Mouse (Mus musculus) bone marrow, adult 2 months (tissue): ENCODE measurements around the gene Ccdc8.

Experiments used
- CTCF ChIP-seq: fragments of 200-500 bp; IDR thresholded peaks from 2 replicates; pipeline ENCODE4 v1.5.1; 2011; ENCODE audit warnings: low read length, control low read depth; ENCODE audit not compliant: control insufficient read depth, insufficient read depth
- POLR2A ChIP-seq: fragments of 200-500 bp; IDR thresholded peaks from 2 replicates; pipeline ENCODE4 v1.6.1; 2011; ENCODE audit warnings: low read depth, mild to moderate bottlenecking, control low read depth, low read length, borderline replicate concordance; ENCODE audit not compliant: control insufficient read depth

GRCm38 (mm10) chr7:17003230-17003960 lies 10.9 kb downstream of the Ccdc8 start:
- TF ChIP-seq POLR2A (no peak), CTCF (no peak)
